Mouse (Mus musculus): ENCODE measurements around the gene Tspan9. TPM values are rescaled to one million over a fixed set of nuclear protein-coding genes. Genes with fewer than 3 reads are reported as not detected.

Gene Tspan9
- polyA plus RNA-seq, 1 experiment from 2014 or later, result 29.3 TPM

DNA sequence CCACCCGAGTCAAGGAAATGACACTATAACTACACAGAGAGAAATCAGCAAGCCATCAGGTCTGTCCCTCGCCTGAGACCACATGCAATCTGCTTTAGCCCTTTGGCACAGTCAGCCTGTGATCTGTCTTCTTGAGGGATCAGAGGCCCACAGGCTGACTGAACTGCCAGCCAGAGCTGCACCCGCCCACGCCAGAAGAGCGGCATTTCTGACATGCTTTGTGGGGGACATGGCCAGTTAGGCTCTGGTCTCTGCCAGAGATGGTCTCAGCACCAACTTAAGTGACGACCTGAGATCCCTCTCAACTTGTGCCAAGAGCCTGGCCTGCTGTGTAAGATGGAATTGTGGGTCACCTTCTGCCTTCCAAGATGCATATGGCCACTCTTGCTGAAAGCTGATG is 166.7 kb downstream of the Tspan9 start:
- WGBS, result 85% methylated on average over 6 of the region's 6 CpGs
- Histone ChIP-seq H3K27ac (no peak overlapping the region), H3K4me2 (replicated peaks) (no peak overlapping the region), H3K4me1 (replicated peaks) (peaks cover 39% of the 10 kb centered on the region), H3K4me3 (replicated peaks) (no peak overlapping the region), H3K9me3 (no peaks in the 10 kb centered on the region), H3K36me3 (no peaks in the 10 kb centered on the region), H3K27me3 (no peaks in the 10 kb centered on the region; the same call in 1 of the 2 replicates), H3K9ac (replicated peaks) (no peak overlapping the region)
- ATAC-seq, result no peak

DNA sequence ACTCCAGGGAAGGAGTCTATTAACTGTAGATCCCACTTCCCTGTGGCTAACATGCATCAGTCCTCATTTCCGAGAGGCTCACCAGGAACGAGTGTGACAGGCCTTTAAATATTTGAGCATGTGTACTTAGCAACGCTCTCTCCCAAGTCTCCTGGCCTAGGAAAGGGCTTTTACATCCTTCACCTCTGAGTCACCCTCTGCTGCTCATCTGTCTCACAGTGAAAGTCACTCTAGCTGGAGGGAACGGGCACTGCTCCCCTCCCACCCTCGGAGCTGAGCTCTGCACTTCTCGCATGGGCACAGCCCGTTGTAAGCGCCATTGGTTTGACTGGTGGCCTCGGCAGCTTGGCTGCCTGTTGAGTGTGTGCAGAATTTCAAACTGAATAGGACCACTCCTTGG is 169.4 kb downstream of the Tspan9 start:
- ATAC-seq, result 0 out of 2 replicates have a peak, but pooled peaks have one; percentile 25
- no peaks in the 10 kb centered on the region for H3K36me3 ChIP-seq
- peaks cover 28% of the 10 kb centered on the region for H3K4me1 ChIP-seq (replicated peaks)
- no peaks in the 10 kb centered on the region for H3K27me3 ChIP-seq
- 27% methylated on average over 9 of the region's 9 CpGs for WGBS
- H3K4me2 ChIP-seq (replicated peaks), result no peak overlapping the region
- H3K27ac ChIP-seq, result peak overlapping the region; percentile 57
- H3K4me3 ChIP-seq (replicated peaks), result no peak overlapping the region
- no peaks in the 10 kb centered on the region for H3K9me3 ChIP-seq
- H3K9ac ChIP-seq (replicated peaks), result no peak overlapping the region

DNA sequence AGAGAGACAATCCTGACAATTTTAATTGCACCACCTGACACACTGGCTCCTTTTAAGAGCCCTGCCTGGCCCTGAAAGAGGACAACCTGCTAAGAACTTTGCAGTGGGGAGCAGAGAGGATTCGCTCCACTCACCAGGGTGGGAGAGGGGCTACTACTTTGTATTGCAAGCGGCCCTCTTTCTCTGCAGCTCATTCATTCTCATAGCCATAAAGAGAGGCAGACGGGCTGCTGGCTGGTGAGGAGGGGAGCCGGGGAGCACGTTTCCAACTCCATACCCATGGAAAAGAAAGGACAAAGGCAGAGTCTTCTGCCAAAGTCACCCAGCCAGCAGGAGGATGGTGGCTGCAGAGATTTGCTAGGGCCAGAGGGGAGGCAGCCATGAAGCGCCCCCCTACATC is 169.8 kb downstream of the Tspan9 start:
- Histone ChIP-seq H3K4me2 (replicated peaks) (no peak overlapping the region), H3K27me3 (no peaks in the 10 kb centered on the region), H3K4me1 (replicated peaks) (peaks cover 24% of the 10 kb centered on the region), H3K36me3 (no peaks in the 10 kb centered on the region), H3K9ac (replicated peaks) (no peak overlapping the region), H3K9me3 (no peaks in the 10 kb centered on the region), H3K27ac (peak overlapping the region; percentile 57), H3K4me3 (replicated peaks) (no peak overlapping the region)
- WGBS, result 22% methylated on average over 6 of the region's 6 CpGs
- ATAC-seq, result no peak

DNA sequence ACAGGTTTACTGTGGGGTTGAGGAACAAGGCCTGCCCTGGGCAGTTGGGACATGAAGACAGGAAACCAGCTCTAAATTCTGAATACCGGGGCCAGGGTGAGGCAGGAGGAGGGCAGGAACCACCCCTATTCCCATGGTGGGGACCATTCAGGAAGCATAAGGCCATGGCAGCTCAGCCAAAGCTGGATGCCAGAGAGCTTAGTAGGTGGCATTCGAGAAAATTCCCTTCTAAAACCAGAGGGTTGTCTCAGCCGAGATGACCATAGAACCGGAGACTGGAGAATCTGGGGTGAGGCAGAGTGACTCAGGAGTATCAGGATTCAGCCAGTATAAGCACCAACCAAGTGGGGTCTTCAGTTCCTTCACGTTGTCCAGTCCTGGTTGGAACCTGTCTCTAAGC is 171.5 kb downstream of the Tspan9 start:
- 91% methylated on average over 5 of the region's 5 CpGs for WGBS
- Histone ChIP-seq H3K36me3 (no peaks in the 10 kb centered on the region), H3K4me3 (replicated peaks) (no peak overlapping the region), H3K4me2 (replicated peaks) (no peak overlapping the region), H3K27ac (no peak overlapping the region), H3K4me1 (replicated peaks) (peaks cover 25% of the 10 kb centered on the region), H3K9ac (replicated peaks) (no peak overlapping the region), H3K9me3 (no peaks in the 10 kb centered on the region), H3K27me3 (no peaks in the 10 kb centered on the region)
- no peak for ATAC-seq

DNA sequence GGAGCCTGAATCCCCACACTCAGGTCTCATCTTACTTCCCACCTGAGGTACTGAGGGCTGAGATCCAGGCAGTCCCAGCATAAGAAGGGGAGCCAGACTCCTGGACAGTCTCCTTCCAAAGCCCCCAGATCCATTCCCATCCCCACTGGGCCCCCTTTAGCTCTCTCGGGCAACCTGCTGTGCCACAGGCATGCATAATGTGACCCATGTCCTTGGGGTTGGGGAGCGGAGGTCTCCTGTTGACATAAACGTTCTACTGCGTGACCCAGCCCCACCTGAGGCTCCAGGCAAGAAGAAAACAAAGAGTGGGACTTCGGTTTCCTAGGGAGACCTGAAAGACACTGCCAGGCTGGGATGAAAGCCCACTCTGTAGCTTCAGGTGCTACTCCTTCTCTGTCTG is 172.5 kb downstream of the Tspan9 start:
- Histone ChIP-seq H3K9me3 (no peaks in the 10 kb centered on the region), H3K9ac (replicated peaks) (no peak overlapping the region), H3K36me3 (no peaks in the 10 kb centered on the region), H3K4me1 (replicated peaks) (peaks cover 27% of the 10 kb centered on the region), H3K4me3 (replicated peaks) (no peak overlapping the region), H3K4me2 (replicated peaks) (no peak overlapping the region), H3K27me3 (no peaks in the 10 kb centered on the region), H3K27ac (no peak overlapping the region)
- 53% methylated on average over 5 of the region's 5 CpGs for WGBS
- no peak for ATAC-seq

DNA sequence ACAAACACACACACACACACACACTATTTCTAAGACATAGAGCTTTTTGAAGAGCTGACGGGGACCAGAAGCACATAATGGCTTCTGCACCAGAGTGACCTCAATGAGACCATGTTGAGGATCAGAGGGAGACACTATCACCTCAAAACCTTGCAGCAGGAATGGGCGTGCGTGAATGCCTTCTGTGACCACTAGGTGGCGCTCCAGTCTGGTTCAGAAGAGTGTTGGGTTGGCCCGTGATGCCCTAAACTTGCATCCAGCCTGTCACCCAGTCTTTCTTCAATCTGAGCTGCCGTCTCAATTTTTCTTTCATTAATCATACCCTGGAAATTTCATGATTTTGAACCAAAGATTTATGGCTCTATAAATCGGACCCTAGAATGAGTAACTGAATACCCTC is 173.3 kb downstream of the Tspan9 start:
- ATAC-seq, result peak; percentile 48; the same call in 1 of the 2 replicates
- Histone ChIP-seq H3K4me1 (replicated peaks) (peaks cover 30% of the 10 kb centered on the region), H3K36me3 (no peaks in the 10 kb centered on the region), H3K9ac (replicated peaks) (no peak overlapping the region), H3K27ac (no peak overlapping the region), H3K27me3 (no peaks in the 10 kb centered on the region), H3K4me2 (replicated peaks) (no peak overlapping the region), H3K4me3 (replicated peaks) (no peak overlapping the region), H3K9me3 (no peaks in the 10 kb centered on the region)
- 4% methylated on average over 7 of the region's 7 CpGs for WGBS

DNA sequence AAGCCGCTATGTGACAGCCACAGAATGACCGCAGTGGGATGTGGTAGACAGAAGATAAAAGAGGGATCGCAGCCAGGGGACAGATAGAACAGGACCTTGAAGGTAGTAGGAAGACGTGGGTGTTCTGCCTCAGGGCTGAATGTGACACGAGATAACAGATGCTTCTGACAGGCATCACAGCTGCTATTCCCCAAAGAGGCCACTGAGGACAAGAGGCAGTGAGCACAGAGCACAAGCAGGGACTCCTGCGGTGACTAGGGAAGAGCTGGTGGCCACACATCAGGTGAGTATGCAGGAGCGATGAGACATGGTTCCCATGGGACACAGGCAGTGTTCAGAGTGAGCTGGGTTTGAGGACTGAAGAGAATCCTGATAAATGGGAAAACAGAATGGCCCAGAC is 173.7 kb downstream of the Tspan9 start:
- Histone ChIP-seq H3K4me1 (replicated peaks) (peaks cover 30% of the 10 kb centered on the region), H3K4me2 (replicated peaks) (no peak overlapping the region), H3K9ac (replicated peaks) (0 out of 2 replicates have a peak overlapping the region, but pooled peaks have one; percentile 14), H3K27ac (no peak overlapping the region), H3K27me3 (no peaks in the 10 kb centered on the region), H3K9me3 (no peaks in the 10 kb centered on the region), H3K4me3 (replicated peaks) (no peak overlapping the region), H3K36me3 (no peaks in the 10 kb centered on the region)
- peak; percentile 9 for ATAC-seq
- WGBS, result 67% methylated on average over 7 of the region's 7 CpGs

DNA sequence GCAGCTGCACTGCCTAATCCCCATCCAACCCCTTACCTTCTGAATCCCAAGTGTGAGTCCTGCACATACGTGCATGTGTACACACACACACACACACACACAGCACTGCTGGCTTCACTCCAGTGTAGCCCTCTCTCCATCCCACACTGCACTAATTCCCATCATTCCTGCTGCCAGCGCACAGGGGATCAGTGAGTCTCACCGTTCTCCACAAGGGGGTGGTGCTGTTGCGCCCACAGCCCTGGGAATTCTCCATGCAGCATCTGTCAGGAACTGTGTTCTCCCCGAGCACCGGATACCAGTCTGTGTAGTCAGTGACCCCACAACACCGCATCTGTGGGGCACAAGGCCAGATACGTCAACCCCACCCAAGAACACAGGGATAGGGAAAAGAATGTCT is 177.9 kb downstream of the Tspan9 start:
- Histone ChIP-seq H3K9me3 (no peaks in the 10 kb centered on the region), H3K4me3 (replicated peaks) (no peak overlapping the region), H3K4me2 (replicated peaks) (no peak overlapping the region), H3K36me3 (peaks cover 6% of the 10 kb centered on the region; the same call in 1 of the 2 replicates), H3K27ac (no peak overlapping the region), H3K9ac (replicated peaks) (no peak overlapping the region), H3K4me1 (replicated peaks) (peaks cover 15% of the 10 kb centered on the region; the same call in 1 of the 2 replicates), H3K27me3 (no peaks in the 10 kb centered on the region)
- WGBS, result 35% methylated on average over 8 of the region's 8 CpGs
- ATAC-seq, result peak; percentile 49

DNA sequence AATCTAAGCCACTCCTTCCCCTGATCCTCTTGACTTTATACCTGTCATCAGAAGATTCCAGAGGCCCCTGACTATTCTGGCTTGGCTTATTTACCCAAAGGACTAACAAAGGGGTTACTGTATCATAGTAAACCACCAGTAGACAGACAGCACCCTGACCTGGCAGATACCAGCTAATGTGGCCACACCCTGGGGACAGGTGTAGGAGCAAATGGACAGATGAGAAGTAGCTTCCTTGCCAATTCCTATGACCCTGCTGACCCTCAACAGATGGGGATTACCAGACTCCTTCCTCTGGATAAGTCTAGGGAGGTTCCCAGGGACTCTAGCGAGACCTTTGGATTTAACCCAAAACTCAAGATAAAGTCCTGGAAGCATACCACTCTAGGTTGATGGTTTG is 183.2 kb downstream of the Tspan9 start:
- Histone ChIP-seq H3K4me3 (replicated peaks) (no peak overlapping the region), H3K9ac (replicated peaks) (no peak overlapping the region), H3K9me3 (no peaks in the 10 kb centered on the region), H3K36me3 (peaks cover 6% of the 10 kb centered on the region; the same call in 1 of the 2 replicates), H3K4me1 (replicated peaks) (0 out of 2 replicates have a peak, but pooled peaks cover 4% of the 10 kb centered on the region), H3K27ac (no peak overlapping the region), H3K27me3 (no peaks in the 10 kb centered on the region), H3K4me2 (replicated peaks) (no peak overlapping the region)
- 88% methylated on average over 1 of the region's 1 CpGs for WGBS
- no peak for ATAC-seq

DNA sequence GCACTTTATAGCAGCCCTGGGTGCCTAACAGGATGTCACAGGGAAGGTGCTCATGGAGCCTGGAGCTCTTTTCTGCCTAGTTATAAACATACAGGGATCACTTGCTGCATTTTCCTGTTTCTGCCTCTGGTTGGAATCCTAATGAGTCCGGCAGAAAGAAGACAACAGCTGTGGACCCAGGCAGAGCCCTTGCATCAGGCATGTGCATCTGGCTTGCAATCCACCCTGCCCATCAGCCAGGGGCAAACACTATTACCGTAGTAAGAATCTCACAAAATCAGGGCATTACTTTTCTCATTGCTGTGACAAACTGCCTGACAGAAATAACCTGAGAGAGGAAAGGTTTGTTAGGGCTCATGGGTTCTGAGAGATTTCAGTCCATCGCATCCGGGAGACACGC is 187.2 kb downstream of the Tspan9 start:
- Histone ChIP-seq H3K4me2 (replicated peaks) (no peak overlapping the region), H3K27ac (no peak overlapping the region), H3K4me3 (replicated peaks) (no peak overlapping the region), H3K9me3 (no peaks in the 10 kb centered on the region), H3K4me1 (replicated peaks) (0 out of 2 replicates have a peak, but pooled peaks cover 4% of the 10 kb centered on the region), H3K9ac (replicated peaks) (no peak overlapping the region), H3K36me3 (no peaks in the 10 kb centered on the region), H3K27me3 (no peaks in the 10 kb centered on the region)
- WGBS, result 90% methylated on average over 5 of the region's 5 CpGs
- no peak for ATAC-seq

DNA sequence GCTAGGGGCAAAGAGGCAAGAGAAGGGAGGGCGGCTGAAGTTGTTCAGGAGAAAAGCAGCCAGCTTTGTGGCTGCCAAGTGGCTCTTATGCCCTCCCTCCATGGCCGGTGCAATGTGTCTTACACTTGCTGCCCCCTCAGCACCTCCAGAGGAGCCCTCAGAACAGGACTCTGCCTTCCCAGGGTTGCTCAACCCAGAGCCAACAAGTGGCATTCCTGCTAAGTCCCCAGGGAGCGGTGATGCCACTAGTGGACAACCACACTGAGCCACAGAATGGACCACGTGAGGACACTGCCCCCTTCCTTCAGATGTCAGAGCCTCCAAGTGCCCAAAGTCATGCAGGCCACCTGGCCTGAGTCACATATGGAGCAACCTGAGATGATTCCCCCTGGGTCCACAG is 190.3 kb downstream of the Tspan9 start:
- Histone ChIP-seq H3K4me3 (replicated peaks) (no peak overlapping the region), H3K4me2 (replicated peaks) (no peak overlapping the region), H3K27me3 (no peaks in the 10 kb centered on the region), H3K9ac (replicated peaks) (no peak overlapping the region), H3K27ac (no peak overlapping the region), H3K36me3 (0 out of 2 replicates have a peak, but pooled peaks cover 7% of the 10 kb centered on the region), H3K9me3 (no peaks in the 10 kb centered on the region), H3K4me1 (replicated peaks) (0 out of 2 replicates have a peak, but pooled peaks cover 4% of the 10 kb centered on the region)
- 84% methylated on average over 4 of the region's 4 CpGs for WGBS
- ATAC-seq, result no peak

DNA sequence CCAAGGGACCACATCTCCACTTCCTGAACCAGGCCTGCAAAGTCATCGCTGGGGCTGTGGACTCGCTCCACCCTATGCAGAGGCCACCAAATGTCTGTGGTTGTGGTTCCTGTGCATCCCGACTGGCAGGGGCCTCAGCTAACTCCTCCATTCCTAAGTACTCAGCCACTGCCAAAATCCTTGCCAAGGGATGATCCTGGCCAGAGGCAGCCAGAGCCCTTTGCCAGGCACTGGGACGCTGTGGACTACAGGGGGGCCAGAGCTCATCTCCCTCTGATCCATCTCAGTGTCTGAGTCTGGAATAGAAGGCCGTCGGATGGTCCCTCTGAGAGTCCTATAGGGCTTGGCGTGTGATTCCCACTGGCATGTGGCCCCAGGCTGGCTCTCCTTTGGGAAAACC is 193.5 kb downstream of the Tspan9 start:
- Histone ChIP-seq H3K27ac (no peak overlapping the region), H3K9ac (replicated peaks) (no peak overlapping the region), H3K9me3 (no peaks in the 10 kb centered on the region), H3K4me2 (replicated peaks) (no peak overlapping the region), H3K27me3 (peaks cover 4% of the 10 kb centered on the region; the same call in 1 of the 2 replicates), H3K36me3 (0 out of 2 replicates have a peak, but pooled peaks cover 7% of the 10 kb centered on the region), H3K4me1 (replicated peaks) (no peaks in the 10 kb centered on the region), H3K4me3 (replicated peaks) (no peak overlapping the region)
- no peak for ATAC-seq
- 90% methylated on average over 7 of the region's 7 CpGs for WGBS

DNA sequence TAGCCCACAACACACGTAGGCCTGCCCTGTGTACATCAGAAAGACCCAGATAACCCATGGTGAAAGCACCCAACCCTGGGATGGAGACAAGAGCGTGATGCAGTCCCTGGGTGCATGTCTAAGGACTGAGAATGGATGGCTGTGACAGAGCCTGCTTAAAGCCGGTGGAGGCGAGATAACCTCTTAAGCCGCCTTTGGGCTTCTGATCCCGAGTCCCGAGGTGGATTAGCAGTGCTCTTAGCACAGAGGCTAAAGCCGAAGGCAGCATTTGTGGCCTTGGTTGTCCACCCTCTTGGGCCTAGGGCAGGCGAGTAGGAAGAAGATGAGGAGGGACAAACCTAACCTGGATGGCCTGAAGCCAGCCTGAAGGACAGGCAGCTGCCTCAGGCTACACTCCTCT is 194.7 kb downstream of the Tspan9 start:
- ATAC-seq, result no peak
- Histone ChIP-seq H3K4me3 (replicated peaks) (no peak overlapping the region), H3K9me3 (no peaks in the 10 kb centered on the region), H3K27ac (no peak overlapping the region), H3K27me3 (peaks cover 4% of the 10 kb centered on the region; the same call in 1 of the 2 replicates), H3K4me1 (replicated peaks) (no peaks in the 10 kb centered on the region), H3K9ac (replicated peaks) (no peak overlapping the region), H3K4me2 (replicated peaks) (no peak overlapping the region), H3K36me3 (peaks cover 9% of the 10 kb centered on the region; the same call in 1 of the 2 replicates)
- WGBS, result 60% methylated on average over 9 of the region's 9 CpGs
